Mouse (Mus musculus): ENCODE results near the gene AB124611.

DNA sequence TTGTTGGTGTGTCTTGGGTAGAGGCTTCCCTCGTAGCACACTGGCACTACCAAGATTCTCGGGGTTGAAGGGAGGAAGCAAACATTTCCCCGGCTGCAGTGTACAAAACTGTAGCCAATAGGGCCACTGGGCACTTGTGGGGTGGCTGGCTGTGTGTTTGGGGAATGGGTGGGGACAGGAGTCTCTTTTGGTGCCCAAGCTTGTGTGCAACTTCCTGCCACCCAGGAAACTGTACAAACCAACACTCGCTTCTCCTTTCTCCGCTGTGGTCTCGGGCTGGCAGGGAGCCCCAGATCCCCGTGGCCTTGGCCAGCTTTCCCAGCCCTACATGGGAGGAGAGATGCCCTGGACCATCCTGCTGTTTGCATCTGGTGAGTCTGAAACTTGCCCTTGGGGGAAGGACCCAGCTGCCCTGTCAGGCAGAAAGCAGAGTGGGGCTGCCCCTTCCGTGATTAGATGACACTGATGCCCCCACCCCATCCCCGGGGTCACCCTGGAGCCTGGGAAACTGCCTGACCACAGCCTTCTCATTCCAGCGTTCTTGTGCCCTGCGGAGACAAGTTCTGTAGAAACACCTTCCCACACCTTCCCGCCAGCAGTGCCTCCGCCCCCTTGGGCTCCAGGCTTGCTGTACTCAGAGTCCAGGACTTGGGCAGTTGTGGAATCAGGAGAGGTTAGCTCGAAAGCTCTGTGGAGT is at the start of gene AB124611:
- TF ChIP-seq CTCF (IDR thresholded peaks at IDR 0.05; ENCODE audit: low read depth, low read length): no peak
- no peak for TF ChIP-seq POLR2A (IDR thresholded peaks at IDR 0.05; ENCODE audit: extremely low read depth, insufficient read depth, low read length)

All from liver, adult 2 months (tissue).